Mouse (Mus musculus): ENCODE data around the gene Id1. TPM values are rescaled to one million over a fixed set of nuclear protein-coding genes. Genes with fewer than 3 reads are reported as not detected.

The Id1 gene
- polyA plus RNA-seq, 1 experiment, result 59.5 TPM

GRCm38 (mm10) chr2:152728594-152728993 is 7.5 kb upstream of the Id1 start:
- peak overlapping the region; percentile 84 for H3K4me2 ChIP-seq (ENCODE audit: low read depth)

GRCm38 (mm10) chr2:152729013-152729635 is 6.9 kb upstream of the Id1 start:
- no peak overlapping the region for H3ac ChIP-seq (ENCODE audit: control insufficient read depth, insufficient read length)
- no peak for TF ChIP-seq POLR2AphosphoS2 (IDR thresholded peaks at IDR 0.05; ENCODE audit: insufficient read length, low read depth)
- TF ChIP-seq SRF (IDR thresholded peaks at IDR 0.05; ENCODE audit: control insufficient read depth, insufficient read length, low read depth), result no peak
- TF ChIP-seq CEBPB (IDR thresholded peaks at IDR 0.05; ENCODE audit: insufficient read depth, poor library complexity, severe bottlenecking), result no peak
- TF ChIP-seq POLR2A (IDR thresholded peaks at IDR 0.05; ENCODE audit: insufficient read length, low read depth), result no peak
- no peak for TF ChIP-seq MYOG (IDR thresholded peaks at IDR 0.05; ENCODE audit: control insufficient read depth in 1 of 3, insufficient read depth in 1 of 3, insufficient read length in 2 of 3, low read depth in 2 of 3)
- no peak for TF ChIP-seq E2F4 (IDR thresholded peaks at IDR 0.05; ENCODE audit: insufficient read depth)
- TF ChIP-seq MAX (IDR thresholded peaks at IDR 0.05; ENCODE audit: low read depth), result no peak
- no peak for TF ChIP-seq TCF12 (IDR thresholded peaks at IDR 0.05; ENCODE audit: insufficient read depth, poor library complexity, severe bottlenecking)
- TF ChIP-seq REST (IDR thresholded peaks at IDR 0.05; ENCODE audit: insufficient read depth, insufficient read length), result no peak
- TF ChIP-seq TCF3 (IDR thresholded peaks at IDR 0.05; ENCODE audit: insufficient read length, low read depth), result no peak
- no peak for TF ChIP-seq USF1 (IDR thresholded peaks at IDR 0.05; ENCODE audit: low read depth)
- no peak for TF ChIP-seq MYOD1 (IDR thresholded peaks at IDR 0.05; ENCODE audit: control insufficient read depth in 1 of 3, insufficient read length in 2 of 3, low read depth in 2 of 3)
- no peaks in the 10 kb centered on the region for H3K36me3 ChIP-seq (ENCODE audit: control insufficient read depth, insufficient read depth)
- H3K4me3 ChIP-seq, result no peak overlapping the region
- H3K27me3 ChIP-seq (ENCODE audit: control insufficient read depth, insufficient read depth, insufficient read length), result no peaks in the 10 kb centered on the region
- peak overlapping the region; percentile 48 for H3K4me2 ChIP-seq (ENCODE audit: low read depth)
- H3K79me2 ChIP-seq (ENCODE audit: control insufficient read depth, insufficient read depth), result no peaks in the 10 kb centered on the region

More at GRCm38 (mm10) chr2:152728594-152728993, 7.5 kb upstream of the Id1 start:
- TF ChIP-seq TCF3 (IDR thresholded peaks at IDR 0.05; ENCODE audit: insufficient read length, low read depth) (no peak), MAX (IDR thresholded peaks at IDR 0.05; ENCODE audit: low read depth) (no peak), POLR2AphosphoS2 (IDR thresholded peaks at IDR 0.05; ENCODE audit: insufficient read length, low read depth) (no peak), TCF12 (IDR thresholded peaks at IDR 0.05; ENCODE audit: insufficient read depth, poor library complexity, severe bottlenecking) (no peak), POLR2A (IDR thresholded peaks at IDR 0.05; ENCODE audit: insufficient read length, low read depth) (no peak), USF1 (IDR thresholded peaks at IDR 0.05; ENCODE audit: low read depth) (no peak), SRF (IDR thresholded peaks at IDR 0.05; ENCODE audit: control insufficient read depth, insufficient read length, low read depth) (no peak), CEBPB (IDR thresholded peaks at IDR 0.05; ENCODE audit: insufficient read depth, poor library complexity, severe bottlenecking) (no peak), MYOD1 (IDR thresholded peaks at IDR 0.05; ENCODE audit: control insufficient read depth in 1 of 3, insufficient read length in 2 of 3, low read depth in 2 of 3) (no peak), REST (IDR thresholded peaks at IDR 0.05; ENCODE audit: insufficient read depth, insufficient read length) (no peak)
- Histone ChIP-seq H3K36me3 (ENCODE audit: control insufficient read depth, insufficient read depth) (no peaks in the 10 kb centered on the region), H3K27me3 (ENCODE audit: control insufficient read depth, insufficient read depth, insufficient read length) (no peaks in the 10 kb centered on the region), H3K79me2 (ENCODE audit: control insufficient read depth, insufficient read depth) (no peaks in the 10 kb centered on the region), H3K4me3 (no peak overlapping the region), H3ac (ENCODE audit: control insufficient read depth, insufficient read length) (no peak overlapping the region)

GRCm38 (mm10) chr2:152729636-152730020 is 6.4 kb upstream of the Id1 start:
- TF ChIP-seq USF1 (IDR thresholded peaks at IDR 0.05; ENCODE audit: low read depth), result peak; percentile 84
- no peak for TF ChIP-seq MAX (IDR thresholded peaks at IDR 0.05; ENCODE audit: low read depth)
- TF ChIP-seq TCF3 (IDR thresholded peaks at IDR 0.05; ENCODE audit: insufficient read length, low read depth), result peak; percentile 16
- TF ChIP-seq POLR2A (IDR thresholded peaks at IDR 0.05; ENCODE audit: insufficient read length, low read depth), result no peak
- TF ChIP-seq MYOG (IDR thresholded peaks at IDR 0.05; ENCODE audit: control insufficient read depth in 1 of 3, insufficient read depth in 1 of 3, insufficient read length in 2 of 3, low read depth in 2 of 3), result peak in 1 of 3 experiments; percentile 25
- no peak for TF ChIP-seq REST (IDR thresholded peaks at IDR 0.05; ENCODE audit: insufficient read depth, insufficient read length)
- H3K4me2 ChIP-seq (ENCODE audit: low read depth), result peak overlapping the region; percentile 48
- H3K27me3 ChIP-seq (ENCODE audit: control insufficient read depth, insufficient read depth, insufficient read length), result no peaks in the 10 kb centered on the region
- no peaks in the 10 kb centered on the region for H3K36me3 ChIP-seq (ENCODE audit: control insufficient read depth, insufficient read depth)
- H3K4me3 ChIP-seq, result no peak overlapping the region
- no peaks in the 10 kb centered on the region for H3K79me2 ChIP-seq (ENCODE audit: control insufficient read depth, insufficient read depth)
- H3ac ChIP-seq (ENCODE audit: control insufficient read depth, insufficient read length), result no peak overlapping the region

GRCm38 (mm10) chr2:152733201-152733600 is 2.9 kb upstream of the Id1 start:
- H3K27me3 ChIP-seq (ENCODE audit: control insufficient read depth, insufficient read depth, insufficient read length), result no peaks in the 10 kb centered on the region
- peaks cover 19% of the 10 kb centered on the region for H3K79me2 ChIP-seq (ENCODE audit: control insufficient read depth, insufficient read depth)
- TF ChIP-seq POLR2A (IDR thresholded peaks at IDR 0.05; ENCODE audit: insufficient read length, low read depth) (no peak), POLR2AphosphoS2 (IDR thresholded peaks at IDR 0.05; ENCODE audit: insufficient read length, low read depth) (no peak), TCF12 (IDR thresholded peaks at IDR 0.05; ENCODE audit: insufficient read depth, poor library complexity, severe bottlenecking) (no peak), MYOD1 (IDR thresholded peaks at IDR 0.05; ENCODE audit: control insufficient read depth in 1 of 3, insufficient read length in 2 of 3, low read depth in 2 of 3) (no peak), MYOG (IDR thresholded peaks at IDR 0.05; ENCODE audit: control insufficient read depth in 1 of 3, insufficient read depth in 1 of 3, insufficient read length in 2 of 3, low read depth in 2 of 3) (no peak), USF1 (IDR thresholded peaks at IDR 0.05; ENCODE audit: low read depth) (no peak), TCF3 (IDR thresholded peaks at IDR 0.05; ENCODE audit: insufficient read length, low read depth) (no peak), MAX (IDR thresholded peaks at IDR 0.05; ENCODE audit: low read depth) (no peak), E2F4 (IDR thresholded peaks at IDR 0.05; ENCODE audit: insufficient read depth) (no peak), CEBPB (IDR thresholded peaks at IDR 0.05; ENCODE audit: insufficient read depth, poor library complexity, severe bottlenecking) (no peak), SRF (IDR thresholded peaks at IDR 0.05; ENCODE audit: control insufficient read depth, insufficient read length, low read depth) (no peak), REST (IDR thresholded peaks at IDR 0.05; ENCODE audit: insufficient read depth, insufficient read length) (no peak)
- H3K4me3 ChIP-seq, result no peak overlapping the region
- no peak overlapping the region for H3ac ChIP-seq (ENCODE audit: control insufficient read depth, insufficient read length)
- H3K36me3 ChIP-seq (ENCODE audit: control insufficient read depth, insufficient read depth), result no peaks in the 10 kb centered on the region
- H3K4me2 ChIP-seq (ENCODE audit: low read depth), result no peak overlapping the region

Data from myocyte (in vitro differentiated cells).